Mouse (Mus musculus) T-helper 1 cell (primary cell): ENCODE data around the gene Fkbp2.

ENCODE experiments used
- in situ Hi-C: fragments of 300-600 bp; cut with MboI, MseI; formaldehyde crosslinking; loops from one replicate; pipeline ENCODE4 v1.15.1; 2025; ENCODE audit warnings: high pct_unique_total_duplicates

Fkbp2 gene

GRCm38 (mm10) chr19:6942249-6942691, 38.0 kb downstream of the Fkbp2 start, which contains the start of gene Gpr137:
Gene Gpr137 (minus strand): TSS chr19:6942480.
- in situ Hi-C loops = no loop called here

GRCm38 (mm10) chr19:6941372-6942248, 38.7 kb downstream of the Fkbp2 start, which contains the start of gene Bad:
Gene Bad (plus strand): TSS chr19:6941861.
- in situ Hi-C loops = no loop called here

GRCm38 (mm10) chr19:6940396-6941351, 39.6 kb downstream of the Fkbp2 start:
- in situ Hi-C loops = no loop called here

GRCm38 (mm10) chr19:6939106-6940002, 40.9 kb downstream of the Fkbp2 start:
- in situ Hi-C loops = loop anchor here (10.0 kb wide), 1 partner anchor 285 kb away; no protein-coding TSS in a partner anchor

GRCm38 (mm10) chr19:6937541-6938465, 42.5 kb downstream of the Fkbp2 start:
- in situ Hi-C loops = loop anchor here (10.0 kb wide), 1 partner anchor 283 kb away; no protein-coding TSS in a partner anchor

GRCm38 (mm10) chr19:6936299-6936698, 44.0 kb downstream of the Fkbp2 start:
- in situ Hi-C loops = loop anchor here (10.0 kb wide), 1 partner anchor 281 kb away; no protein-coding TSS in a partner anchor

GRCm38 (mm10) chr19:6934195-6934977, 45.9 kb downstream of the Fkbp2 start, which contains the start of gene Kcnk4:
Gene Kcnk4 (minus strand): TSS chr19:6934515.
- in situ Hi-C loops = loop anchor here (10.0 kb wide), 1 partner anchor 280 kb away; no protein-coding TSS in a partner anchor

GRCm38 (mm10) chr19:6933436-6934194, 46.7 kb downstream of the Fkbp2 start:
- in situ Hi-C loops = loop anchor here (10.0 kb wide), 1 partner anchor 279 kb away; no protein-coding TSS in a partner anchor

- in situ Hi-C loops = loop anchor here (10.0 kb wide), 1 partner anchor 278 kb away; no protein-coding TSS in a partner anchor
Observed at GRCm38 (mm10) chr19:6933102-6933435, 47.2 kb downstream of the Fkbp2 start.

GRCm38 (mm10) chr19:6932018-6932417, 48.3 kb downstream of the Fkbp2 start:
- in situ Hi-C loops = loop anchor here (10.0 kb wide), 1 partner anchor 277 kb away; no protein-coding TSS in a partner anchor

GRCm38 (mm10) chr19:6931002-6931401, 49.3 kb downstream of the Fkbp2 start:
- in situ Hi-C loops = loop anchor here (10.0 kb wide), 1 partner anchor 276 kb away; no protein-coding TSS in a partner anchor

- in situ Hi-C loops = loop anchor here (10.0 kb wide), 1 partner anchor 1233 kb away; no protein-coding TSS in a partner anchor
Observed at GRCm38 (mm10) chr19:6928080-6928479, 52.2 kb downstream of the Fkbp2 start.
